Mouse (Mus musculus) left cerebral cortex, postnatal 25 days (tissue): ENCODE measurements around the gene Sytl1. TPM values are rescaled to one million over a fixed set of nuclear protein-coding genes. Genes with fewer than 3 reads are reported as not detected.

Source experiments
- DNase-seq, 2 experiments: peaks; one replicate each; pipeline ENCODE4 v3.0.0; 2022; ENCODE audit warnings: low spot score in 2 of 2, mixed read lengths in 1 of 2
- intact Hi-C: fragments of 180-260 bp; cut with DNase I; formaldehyde crosslinking; loops from one replicate; pipeline ENCODE4 v1.15.1; 2025
- total RNA-seq, 2 experiments: library from RNA; stranded (reverse); gene quantifications; 2 replicates each; pipeline ENCODE4 v1.2.3; 2021

The Sytl1 gene
- total RNA-seq, 2 experiments from 2014 or later, result 0.98 to 1.2 TPM

GRCm38 (mm10) chr4:133223875-133224274 lies 39.0 kb downstream of the Sytl1 start:
- intact Hi-C loops, result no loop called here
- DNase-seq, result no peak

GRCm38 (mm10) chr4:133221701-133222100 lies 41.2 kb downstream of the Sytl1 start:
- intact Hi-C loops, result no loop called here
- DNase-seq, result no peak

- intact Hi-C loops, result no loop called here
- DNase-seq, result no peak
Observed at GRCm38 (mm10) chr4:133220656-133221055, 42.3 kb downstream of the Sytl1 start.

- intact Hi-C loops, result no loop called here
- DNase-seq, result no peak
Observed at GRCm38 (mm10) chr4:133218745-133219144, 44.2 kb downstream of the Sytl1 start.

GRCm38 (mm10) chr4:133217641-133218040 lies 45.3 kb downstream of the Sytl1 start:
- peak; percentile 55 to 59 for DNase-seq
- intact Hi-C loops, result no loop called here

- intact Hi-C loops, result loop anchor here (2.0 to 5.0 kb wide), 2 partner anchors 205 to 271 kb away; no protein-coding TSS in a partner anchor
- DNase-seq, result no peak
Observed at GRCm38 (mm10) chr4:133213661-133214060, 49.3 kb downstream of the Sytl1 start.

GRCm38 (mm10) chr4:133213268-133213590 lies 49.7 kb downstream of the Sytl1 start:
- intact Hi-C loops, result loop anchor here (2.0 to 5.0 kb wide), 2 partner anchors 204 to 271 kb away; no protein-coding TSS in a partner anchor
- DNase-seq, result peak in 1 of 2 experiments; percentile 71

GRCm38 (mm10) chr4:133212562-133213267 lies 50.2 kb downstream of the Sytl1 start:
- intact Hi-C loops, result loop anchor here (2.0 to 5.0 kb wide), 2 partner anchors 204 to 270 kb away; no protein-coding TSS in a partner anchor
- DNase-seq, result peak; percentile 84 to 85

GRCm38 (mm10) chr4:133211751-133212561 lies 51.0 kb downstream of the Sytl1 start, which contains the start of the genes Cd164l2 and Gpr3:
Cd164l2 (plus strand) TSS chr4:133212131.
Gpr3 (minus strand) TSS chr4:133212536.
- intact Hi-C loops, result loop anchor here (2.0 to 5.0 kb wide), 2 partner anchors 203 to 270 kb away; no protein-coding TSS in a partner anchor

GRCm38 (mm10) chr4:133210788-133211390 lies 52.0 kb downstream of the Sytl1 start:
- intact Hi-C loops, result loop anchor here (5.0 kb wide), 1 partner anchor 269 kb away; no protein-coding TSS in a partner anchor
- no peak for DNase-seq

More at GRCm38 (mm10) chr4:133211751-133212561, 51.0 kb downstream of the Sytl1 start, which contains the start of the genes Cd164l2 and Gpr3:
- DNase-seq, result peak in 1 of 2 experiments; percentile 70

- intact Hi-C loops, result loop anchor here (5.0 kb wide), 1 partner anchor 268 kb away; no protein-coding TSS in a partner anchor
- DNase-seq, result no peak
Observed at GRCm38 (mm10) chr4:133210023-133210787, 52.7 kb downstream of the Sytl1 start.

- DNase-seq, result peak; percentile 53 to 73
- intact Hi-C loops, result loop anchor here (1.0 kb wide), 1 partner anchor 88 kb away; no protein-coding TSS in a partner anchor
Observed at GRCm38 (mm10) chr4:133209366-133209765, 53.5 kb downstream of the Sytl1 start.

GRCm38 (mm10) chr4:133204379-133204778 lies 58.5 kb downstream of the Sytl1 start:
- intact Hi-C loops, result no loop called here

GRCm38 (mm10) chr4:133203591-133203990 lies 59.3 kb downstream of the Sytl1 start:
- no peak for DNase-seq
- intact Hi-C loops, result no loop called here

More at GRCm38 (mm10) chr4:133204379-133204778, 58.5 kb downstream of the Sytl1 start:
- DNase-seq, result no peak

Other genes with a start within 250 kb of the Sytl1 start
- 10 to 100 TPM; 27.6 to 32.9 TPM for gene Wasf2, start 132.6 kb downstream of the Sytl1 start, total RNA-seq
- 1 to 10 TPM; 5.3 to 6.9 TPM for gene Cd164l2, start 51.0 kb downstream of the Sytl1 start, total RNA-seq
- 10 to 100 TPM; 10.1 to 13.0 TPM for gene Gpr3, start 50.6 kb downstream of the Sytl1 start, total RNA-seq
- gene Map3k6, start 22.3 kb downstream of the Sytl1 start, total RNA-seq, result 1 to 10 TPM; 4.7 to 5.3 TPM
- gene Tmem222, start 14.7 kb upstream of the Sytl1 start, total RNA-seq, result 10 to 100 TPM; 87.4 to 92.5 TPM
- gene Wdtc1, start 90.4 kb upstream of the Sytl1 start, total RNA-seq, result 10 to 100 TPM; 58.0 to 59.7 TPM
- 10 to 100 TPM; 46.0 to 51.9 TPM for gene Slc9a1, start 106.6 kb upstream of the Sytl1 start, total RNA-seq
- gene Tent5b, start 217.0 kb upstream of the Sytl1 start, total RNA-seq, result under 1 TPM in 1 of 2 experiments, not detected in 1; 0.21 TPM
- 100 to 1,000 TPM; 157 to 177 TPM for gene Trnp1, start 235.4 kb upstream of the Sytl1 start, total RNA-seq